Comparison of ENCODE assay signal across 17 mouse cellular contexts in the genomic region with DNA sequence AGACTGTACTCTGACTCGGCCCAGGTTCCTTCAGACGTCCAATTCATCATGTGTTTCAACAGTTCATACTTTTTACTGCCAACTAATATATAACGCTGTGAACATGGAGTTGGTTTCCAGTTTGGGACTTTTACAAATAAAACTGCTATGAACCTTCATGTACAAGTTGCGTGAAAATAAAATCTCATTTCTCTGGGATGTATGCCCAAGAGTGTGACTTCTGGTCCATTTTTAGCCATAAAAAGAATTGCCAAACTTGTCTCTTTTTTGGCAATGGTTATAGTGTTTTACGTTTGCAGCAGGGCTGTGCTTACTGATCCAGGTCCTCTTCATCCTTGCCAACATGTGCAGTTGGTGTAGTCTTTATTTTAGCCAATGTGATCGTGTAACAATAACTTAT.
"Had no signal": no experiment of that assay in that cellular context is flagged by ENCODE, and none has a peak within 500 bp of the region (broad histone marks: within the 10 kb centered on the region; RNA-seq: fewer than 3 reads in every experiment).

No protein-coding gene starts in this region.

- H3K4me3 ChIP-seq: lung, embryonic 15.5 days; megakaryocyte, embryonic 14.5 days; midbrain, embryonic 13.5 days; midbrain, embryonic 15.5 days; neural tube, embryonic 12.5 days; stomach, embryonic 15.5 days had no signal

- H3K4me1 ChIP-seq: lung, embryonic 15.5 days; stomach, embryonic 15.5 days had no signal

- DNase-seq: lung, adult 2 months; lung, postnatal 14 days; lung, postnatal 36 days; right cerebral cortex, postnatal 14 days; thymus, adult 2 months; thymus, postnatal 25 days; thymus, postnatal 4 days had no signal

- H3K27ac ChIP-seq: lung, embryonic 15.5 days; macrophage; midbrain, embryonic 13.5 days; midbrain, embryonic 15.5 days; neural tube, embryonic 12.5 days; stomach, embryonic 15.5 days; stomach, postnatal 0 days had no signal

- H3K4me2 ChIP-seq: lung, embryonic 15.5 days; midbrain, embryonic 11.5 days; midbrain, embryonic 13.5 days; midbrain, embryonic 15.5 days; neural tube, embryonic 12.5 days; stomach, embryonic 15.5 days had no signal

- ATAC-seq: lung, postnatal 0 days; midbrain, embryonic 13.5 days; midbrain, embryonic 15.5 days had no signal

- H3K27me3 ChIP-seq: lung, embryonic 15.5 days; midbrain, embryonic 13.5 days; midbrain, embryonic 15.5 days; neural tube, embryonic 12.5 days; stomach, embryonic 15.5 days had no signal

- H3K9ac ChIP-seq: lung, embryonic 15.5 days; midbrain, embryonic 13.5 days; midbrain, embryonic 15.5 days; neural tube, embryonic 12.5 days; stomach, embryonic 15.5 days had no signal

- H3K9me3 ChIP-seq: lung, embryonic 15.5 days; megakaryocyte, embryonic 14.5 days; midbrain, embryonic 13.5 days; midbrain, embryonic 15.5 days; neural tube, embryonic 12.5 days; stomach, embryonic 15.5 days had no signal

- H3K36me3 ChIP-seq: lung, embryonic 15.5 days; midbrain, embryonic 13.5 days; midbrain, embryonic 15.5 days; neural tube, embryonic 12.5 days; stomach, embryonic 15.5 days had no signal
